Mouse (Mus musculus) megakaryocyte, adult 5-6 weeks (primary cell): ENCODE data around the gene Pdia6. TPM values are rescaled to one million over a fixed set of nuclear protein-coding genes. Genes with fewer than 3 reads are reported as not detected.

Experiments
- total RNA-seq, 2 experiments: library from RNA; stranded (forward) in 1 of 2; stranded (reverse) in 1 of 2; fragments of 153-499, 151-499 nt in 1 of 2; fragments of 221-1000, 200-1000 nt in 1 of 2; gene quantifications; 2 replicates each; pipeline versions ENCODE4 v1.2.3 to v1.2.4; 2015 to 2017

The Pdia6 gene
- total RNA-seq, 2 experiments from 2014 or later, result 124 to 212 TPM

Other genes starting within 250 kb of the Pdia6 start
- gene Kcnf1, start 89.7 kb upstream of the Pdia6 start, total RNA-seq (2015), result not detected in 2 replicates
- gene Kcnf1, start 89.7 kb upstream of the Pdia6 start, total RNA-seq (2017), result not detected in 2 replicates
- gene Atp6v1c2, start 62.8 kb downstream of the Pdia6 start, total RNA-seq (2015), result not detected in 2 replicates
- gene Atp6v1c2, start 62.8 kb downstream of the Pdia6 start, total RNA-seq (2017), result not detected in 2 replicates
- gene Nol10, start 81.9 kb downstream of the Pdia6 start, total RNA-seq (2015), result 7.0 and 10.6 TPM in 2 replicates
- 5.9 and 6.0 TPM in 2 replicates for gene Nol10, start 81.9 kb downstream of the Pdia6 start, total RNA-seq (2017)